Mouse (Mus musculus): ENCODE results near the gene Krt6a. TPM values are rescaled to one million over a fixed set of nuclear protein-coding genes. Genes with fewer than 3 reads are reported as not detected.

Gene Krt6a
- polyA plus RNA-seq (2012): not detected in 2 replicates

DNA sequence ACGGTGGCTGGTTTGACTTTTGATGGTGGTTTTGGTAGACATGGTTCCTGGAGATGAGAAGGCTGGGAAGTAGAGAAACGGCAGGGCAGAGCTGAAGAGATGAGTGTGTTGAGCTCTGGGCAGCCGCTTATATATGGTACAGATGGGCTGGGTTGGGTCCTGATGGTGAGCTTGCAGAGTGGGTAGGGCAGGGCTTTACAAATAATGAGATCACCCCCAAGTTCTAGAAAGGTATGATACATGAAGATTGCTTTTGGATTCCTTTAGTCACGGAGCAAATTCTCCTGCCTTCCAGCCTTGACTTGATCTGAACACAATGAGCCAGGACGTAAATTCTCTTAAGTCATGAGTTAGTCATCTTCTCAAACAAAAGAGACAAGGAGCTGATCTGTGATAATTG lies at the start of gene Krt6a:
Gene Krt6a (minus strand): TSS at position 101 of the 400 bp plus-strand sequence.

DNA sequence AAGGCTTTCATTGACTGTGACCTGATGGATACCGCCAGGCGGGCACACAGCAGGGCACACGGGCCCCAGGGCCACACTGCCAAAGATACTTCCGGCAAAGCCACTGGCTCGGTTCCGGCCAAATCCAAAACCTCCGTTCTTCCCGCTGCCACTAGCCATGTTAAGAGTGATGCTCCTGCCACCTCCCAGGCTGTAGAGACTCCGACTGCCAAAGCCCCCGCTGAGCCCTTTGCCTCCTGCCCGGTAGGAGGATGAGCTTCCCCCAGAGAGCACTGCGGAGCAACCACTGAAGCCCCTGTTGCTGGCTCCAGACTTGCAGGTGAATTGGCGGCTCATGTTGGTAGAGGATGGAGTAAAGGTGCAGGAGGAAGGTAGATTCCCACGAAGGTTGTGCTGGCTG lies 48.6 kb upstream of the Krt6a start, which contains the start of gene Krt71:
Gene Krt71 (minus strand): TSS at position 399 of the 400 bp plus-strand sequence.

DNA sequence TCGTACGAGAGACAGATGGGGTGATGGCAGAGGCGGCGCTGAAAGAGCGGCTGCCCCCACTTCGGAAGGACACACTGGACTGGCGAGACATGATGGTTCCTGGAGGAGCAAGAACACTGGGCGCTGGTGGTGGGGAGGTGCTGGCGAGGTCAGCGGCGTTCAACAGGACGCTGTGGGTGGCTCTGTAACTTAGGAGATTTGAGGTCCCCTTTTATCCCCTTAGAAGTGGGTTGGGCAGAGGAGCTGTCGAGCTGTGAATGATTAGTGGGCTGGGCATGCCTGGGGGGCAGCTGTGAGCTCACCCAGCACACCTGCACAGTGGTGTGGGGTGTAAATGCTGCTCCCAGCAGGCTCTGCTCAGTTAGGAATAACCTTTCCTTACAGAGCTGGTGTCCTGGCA lies 18.6 kb upstream of the Krt6a start, which contains the start of gene Krt5:
Gene Krt5 (minus strand): TSS at position 179 of the 400 bp plus-strand sequence.

DNA sequence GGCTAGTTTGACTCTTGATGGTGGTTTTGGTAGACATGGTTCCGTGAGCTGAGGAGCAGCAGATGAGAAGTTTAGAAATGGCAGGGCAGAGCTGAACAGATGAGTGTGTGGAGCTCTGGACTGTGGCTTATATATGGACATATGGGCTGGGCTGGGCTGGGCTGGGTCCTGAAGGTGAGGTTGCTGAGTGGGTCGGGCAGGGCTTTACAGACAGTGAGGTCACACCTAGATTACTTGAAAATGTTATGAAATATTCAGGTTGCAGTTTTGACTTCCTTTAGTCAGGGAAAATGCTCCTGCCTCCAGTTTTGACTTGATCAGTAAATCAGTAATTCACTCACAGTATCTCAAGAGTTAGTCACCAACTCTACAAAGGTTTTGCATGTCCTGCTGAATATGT lies 13.9 kb downstream of the Krt6a start, which contains the start of gene Krt6b:
Gene Krt6b (minus strand): TSS at position 101 of the 400 bp plus-strand sequence.

DNA sequence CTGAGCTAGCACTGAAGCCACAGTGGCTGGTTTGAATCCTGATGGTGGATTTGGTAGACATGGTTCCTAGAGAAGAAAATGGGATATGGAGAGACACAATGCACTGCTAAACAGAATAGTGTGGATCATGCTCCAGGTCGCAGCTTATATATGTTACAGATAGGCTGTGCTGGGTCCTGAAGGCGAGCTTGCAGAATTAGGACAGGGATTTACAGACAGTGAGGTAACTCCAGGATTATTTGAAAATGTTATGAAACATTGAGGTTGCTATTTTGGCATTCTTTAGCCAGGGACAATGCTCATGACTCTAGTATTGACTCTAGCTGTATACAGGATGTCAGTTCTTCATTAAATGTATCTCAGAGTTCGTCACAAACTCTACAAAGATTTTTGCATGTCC lies 46.8 kb downstream of the Krt6a start, which contains the start of gene Gm5478:
Gene Gm5478 (minus strand): TSS at position 101 of the 400 bp plus-strand sequence.

Other genes starting within 250 kb of the Krt6a start
- gene Krt88, start 246.6 kb downstream of the Krt6a start, polyA plus RNA-seq (2012): not detected in 2 replicates
- not detected in 2 replicates for gene Krt81, start 230.6 kb downstream of the Krt6a start, polyA plus RNA-seq (2012)
- 0.08 and 0.31 TPM in 2 replicates for gene Krt86, start 220.8 kb downstream of the Krt6a start, polyA plus RNA-seq (2012)
- 0.38 and 0.40 TPM in 2 replicates for gene Krt83, start 202.8 kb downstream of the Krt6a start, polyA plus RNA-seq (2012)
- not detected in 2 replicates for gene Gm49425, start 177.0 kb downstream of the Krt6a start, polyA plus RNA-seq (2012)
- gene Krt84, start 161.5 kb downstream of the Krt6a start, polyA plus RNA-seq (2012): not detected in 2 replicates
- not detected in 2 replicates for gene Krt82, start 143.6 kb downstream of the Krt6a start, polyA plus RNA-seq (2012)
- not detected in 2 replicates for gene Krt90, start 131.4 kb downstream of the Krt6a start, polyA plus RNA-seq (2012)
- not detected in 2 replicates for gene Krt75, start 120.4 kb downstream of the Krt6a start, polyA plus RNA-seq (2012)
- gene Gm5414, start 66.1 kb downstream of the Krt6a start, polyA plus RNA-seq (2012): not detected in 2 replicates
- not detected in 2 replicates for gene Gm5478, start 46.9 kb downstream of the Krt6a start, polyA plus RNA-seq (2012)
- gene Krt6b, start 14.0 kb downstream of the Krt6a start, polyA plus RNA-seq (2012): not detected in 2 replicates
- gene Krt5, start 18.6 kb upstream of the Krt6a start, polyA plus RNA-seq (2012): not detected in 2 replicates
- gene Krt71, start 48.8 kb upstream of the Krt6a start, polyA plus RNA-seq (2012): not detected in 2 replicates
- gene Krt72, start 92.2 kb upstream of the Krt6a start, polyA plus RNA-seq (2012): not detected in 2 replicates
- not detected in 2 replicates for gene Krt73, start 108.0 kb upstream of the Krt6a start, polyA plus RNA-seq (2012)
- not detected in 2 replicates for gene Krt2, start 123.9 kb upstream of the Krt6a start, polyA plus RNA-seq (2012)
- gene Krt1, start 156.5 kb upstream of the Krt6a start, polyA plus RNA-seq (2012): 0.03 TPM in 1 of 2 replicates, not detected in the other
- gene Krt77, start 175.4 kb upstream of the Krt6a start, polyA plus RNA-seq (2012): not detected in 2 replicates
- gene Krt76, start 198.6 kb upstream of the Krt6a start, polyA plus RNA-seq (2012): not detected in 2 replicates
- not detected in 2 replicates for gene Krt4, start 230.4 kb upstream of the Krt6a start, polyA plus RNA-seq (2012)
- not detected in 2 replicates for gene Krt79, start 246.0 kb upstream of the Krt6a start, polyA plus RNA-seq (2012)